Mouse (Mus musculus): ENCODE data around the gene Plcl2. TPM values are rescaled to one million over a fixed set of nuclear protein-coding genes. Genes with fewer than 3 reads are reported as not detected.

The Plcl2 gene
- polyA plus RNA-seq, 1 experiment, result not detected

DNA sequence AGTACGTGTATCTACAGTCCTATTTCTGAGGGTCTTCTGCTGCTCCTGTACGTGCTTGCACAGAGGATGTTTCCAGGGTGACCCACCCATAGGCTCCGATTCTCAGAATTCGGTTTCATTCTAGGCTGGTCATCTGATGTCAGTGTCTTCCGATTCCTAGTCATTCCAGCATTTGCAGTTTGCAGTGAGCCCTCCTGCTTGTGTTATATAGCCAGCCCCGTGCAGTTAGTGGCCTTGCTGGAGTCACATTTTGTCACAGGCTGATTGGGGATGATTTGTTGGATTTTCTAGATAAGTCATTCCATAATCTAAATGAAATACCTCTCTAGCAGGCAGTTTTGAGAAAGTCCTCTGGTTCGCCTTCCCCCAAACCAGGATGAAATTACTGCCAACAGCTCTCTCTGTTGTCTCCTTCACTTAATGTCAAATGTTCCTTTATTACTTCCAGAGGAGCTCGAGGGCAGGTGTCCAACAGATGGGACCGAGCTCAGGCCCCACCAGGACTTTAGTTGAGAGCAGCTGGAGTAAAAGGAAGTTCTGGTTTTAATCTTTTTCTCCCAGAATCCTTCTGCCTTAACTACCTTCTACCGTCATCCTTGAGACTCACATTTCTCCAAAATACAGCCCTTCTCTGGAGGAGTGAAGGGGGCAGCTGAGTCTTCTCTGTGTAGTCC, 13.8 kb upstream of the Plcl2 start:
- no peak overlapping the region for H3K27ac ChIP-seq (ENCODE audit: insufficient read depth, low read depth, low read length)
- TF ChIP-seq POLR2A (IDR thresholded peaks at IDR 0.05; ENCODE audit: insufficient read depth, low read depth, low read length) (no peak), CTCF (IDR thresholded peaks at IDR 0.05; ENCODE audit: insufficient read depth, low read depth, low read length) (no peak)
- H3K4me3 ChIP-seq (ENCODE audit: insufficient read depth, low read depth, low read length), result no peak overlapping the region
- no peaks in the 10 kb centered on the region for H3K4me1 ChIP-seq (ENCODE audit: control insufficient read depth, insufficient read depth, low read length)
- 86% methylated on average over 10 of the region's 10 CpGs for WGBS

- H3K4me3 ChIP-seq (ENCODE audit: insufficient read depth, low read depth, low read length), result no peak overlapping the region
- peaks cover 2% of the 10 kb centered on the region; the same call in 1 of the 2 replicates for H3K4me1 ChIP-seq (ENCODE audit: control insufficient read depth, insufficient read depth, low read length)
- no peak overlapping the region for H3K27ac ChIP-seq (ENCODE audit: insufficient read depth, low read depth, low read length)
- 56% methylated on average over 7 of the region's 7 CpGs for WGBS
- TF ChIP-seq POLR2A (IDR thresholded peaks at IDR 0.05; ENCODE audit: insufficient read depth, low read depth, low read length) (no peak), CTCF (IDR thresholded peaks at IDR 0.05; ENCODE audit: insufficient read depth, low read depth, low read length) (no peak)
Measured at GRCm38 (mm10) chr17:50498062-50498697, 11.0 kb upstream of the Plcl2 start.

DNA sequence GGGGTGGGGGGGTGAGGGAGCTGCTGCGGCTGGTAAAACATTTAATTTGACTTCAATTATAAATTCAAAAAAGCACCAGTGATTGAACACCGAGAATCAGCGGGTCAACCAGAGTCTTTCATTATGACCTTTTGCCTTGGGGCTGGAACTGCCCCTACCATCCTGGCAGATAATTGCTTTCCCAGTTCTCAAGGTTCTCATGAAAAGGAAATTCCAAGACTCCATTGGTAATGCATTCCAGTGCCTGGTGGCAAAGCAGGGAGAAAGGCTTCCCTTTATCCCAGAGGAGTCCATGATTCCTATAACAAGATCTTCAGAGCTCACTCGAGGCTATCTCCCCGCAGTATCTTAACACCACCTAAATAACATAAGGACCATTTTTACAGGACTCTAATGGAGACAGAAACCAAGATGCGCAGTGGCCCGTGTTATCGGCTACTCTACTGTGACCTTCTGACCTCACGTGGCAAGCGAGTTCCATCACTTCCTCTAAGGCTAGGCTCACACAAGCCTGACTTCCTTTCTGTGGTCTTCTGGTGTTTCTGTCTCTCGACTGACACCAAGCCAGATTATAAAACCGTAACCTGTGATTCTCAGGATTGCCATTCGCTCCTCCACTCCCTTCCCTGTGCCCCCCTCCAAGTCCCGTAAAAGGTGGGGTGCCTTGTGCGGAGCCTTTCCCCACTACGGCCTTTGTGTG, 10.0 kb upstream of the Plcl2 start:
- no peak overlapping the region for H3K27ac ChIP-seq (ENCODE audit: insufficient read depth, low read depth, low read length)
- no peak overlapping the region for H3K4me3 ChIP-seq (ENCODE audit: insufficient read depth, low read depth, low read length)
- 82% methylated on average over 16 of the region's 16 CpGs for WGBS
- peaks cover 2% of the 10 kb centered on the region; the same call in 1 of the 2 replicates for H3K4me1 ChIP-seq (ENCODE audit: control insufficient read depth, insufficient read depth, low read length)
- TF ChIP-seq POLR2A (IDR thresholded peaks at IDR 0.05; ENCODE audit: insufficient read depth, low read depth, low read length) (no peak), CTCF (IDR thresholded peaks at IDR 0.05; ENCODE audit: insufficient read depth, low read depth, low read length) (no peak)

GRCm38 (mm10) chr17:50500806-50501205, 8.4 kb upstream of the Plcl2 start:
- Histone ChIP-seq H3K27ac (ENCODE audit: insufficient read depth, low read depth, low read length) (no peak overlapping the region), H3K4me3 (ENCODE audit: insufficient read depth, low read depth, low read length) (no peak overlapping the region), H3K4me1 (ENCODE audit: control insufficient read depth, insufficient read depth, low read length) (peaks cover 2% of the 10 kb centered on the region; the same call in 1 of the 2 replicates)
- no peak for TF ChIP-seq POLR2A (IDR thresholded peaks at IDR 0.05; ENCODE audit: insufficient read depth, low read depth, low read length)
- TF ChIP-seq CTCF (IDR thresholded peaks at IDR 0.05; ENCODE audit: insufficient read depth, low read depth, low read length), result no peak
- WGBS, result 73% methylated on average over 6 of the region's 6 CpGs

DNA sequence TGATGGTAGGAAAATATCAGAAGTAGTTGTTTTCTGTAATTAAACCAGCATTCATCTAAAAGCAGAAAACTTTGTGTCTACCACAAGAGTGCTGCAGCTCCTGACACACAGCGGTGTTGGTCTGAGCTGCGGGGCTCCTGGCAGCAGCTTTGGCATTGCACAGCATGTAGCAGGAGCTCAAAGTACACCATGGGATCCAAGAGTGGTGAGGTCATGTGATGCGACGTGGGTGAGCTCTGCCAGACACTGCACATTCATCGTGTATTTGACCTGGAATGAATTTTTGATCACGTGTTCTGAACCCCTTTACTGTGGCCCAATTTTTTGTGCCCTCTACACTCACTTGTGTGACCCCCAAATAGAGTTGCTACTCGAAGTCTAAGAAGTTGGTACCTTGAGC, 6.1 kb upstream of the Plcl2 start:
- peaks cover 2% of the 10 kb centered on the region; the same call in 1 of the 2 replicates for H3K4me1 ChIP-seq (ENCODE audit: control insufficient read depth, insufficient read depth, low read length)
- no peak overlapping the region for H3K27ac ChIP-seq (ENCODE audit: insufficient read depth, low read depth, low read length)
- TF ChIP-seq POLR2A (IDR thresholded peaks at IDR 0.05; ENCODE audit: insufficient read depth, low read depth, low read length) (no peak), CTCF (IDR thresholded peaks at IDR 0.05; ENCODE audit: insufficient read depth, low read depth, low read length) (no peak)
- 74% methylated on average over 7 of the region's 7 CpGs for WGBS
- no peak overlapping the region for H3K4me3 ChIP-seq (ENCODE audit: insufficient read depth, low read depth, low read length)

DNA sequence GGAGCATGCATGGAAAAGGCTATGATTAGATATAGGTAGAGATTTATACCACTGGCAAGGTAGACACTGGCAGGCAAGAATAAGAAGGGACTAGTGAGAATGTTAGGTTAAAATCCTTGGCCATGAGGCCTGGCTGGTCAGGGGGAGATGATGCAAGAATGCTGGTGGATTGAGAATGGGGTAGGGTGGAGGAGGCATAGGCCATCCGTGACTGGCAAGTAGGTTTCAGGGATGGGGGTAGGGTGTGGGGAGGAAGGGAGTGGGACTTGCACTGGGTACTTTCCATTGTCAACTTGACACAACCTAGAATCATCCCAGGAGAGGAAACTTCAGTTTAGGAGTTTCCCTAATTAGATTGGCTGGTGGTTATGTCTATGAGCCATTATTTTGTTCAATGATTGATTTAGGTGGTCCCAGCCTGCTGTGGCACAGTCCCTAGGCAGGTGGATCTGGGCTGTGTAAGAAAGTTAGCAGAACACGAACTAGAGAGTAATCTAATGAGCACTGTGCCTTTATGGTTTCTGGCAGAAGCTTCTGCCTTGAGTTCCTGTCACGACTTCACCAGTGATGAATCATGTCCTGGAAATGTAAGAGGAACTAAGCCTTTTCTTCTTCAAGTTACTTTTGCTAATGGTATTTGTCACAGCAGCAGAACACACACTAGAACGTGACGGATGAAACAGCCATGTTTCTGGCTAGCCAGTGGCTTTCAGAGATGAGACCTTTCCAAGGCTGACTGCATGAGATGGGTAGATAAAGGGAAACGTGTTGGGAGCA, 4.9 kb upstream of the Plcl2 start:
- WGBS, result 92% methylated on average over 6 of the region's 6 CpGs
- Histone ChIP-seq H3K4me1 (ENCODE audit: control insufficient read depth, insufficient read depth, low read length) (peaks cover 5% of the 10 kb centered on the region), H3K27ac (ENCODE audit: insufficient read depth, low read depth, low read length) (no peak overlapping the region), H3K4me3 (ENCODE audit: insufficient read depth, low read depth, low read length) (no peak overlapping the region)
- TF ChIP-seq POLR2A (IDR thresholded peaks at IDR 0.05; ENCODE audit: insufficient read depth, low read depth, low read length) (no peak), CTCF (IDR thresholded peaks at IDR 0.05; ENCODE audit: insufficient read depth, low read depth, low read length) (no peak)

DNA sequence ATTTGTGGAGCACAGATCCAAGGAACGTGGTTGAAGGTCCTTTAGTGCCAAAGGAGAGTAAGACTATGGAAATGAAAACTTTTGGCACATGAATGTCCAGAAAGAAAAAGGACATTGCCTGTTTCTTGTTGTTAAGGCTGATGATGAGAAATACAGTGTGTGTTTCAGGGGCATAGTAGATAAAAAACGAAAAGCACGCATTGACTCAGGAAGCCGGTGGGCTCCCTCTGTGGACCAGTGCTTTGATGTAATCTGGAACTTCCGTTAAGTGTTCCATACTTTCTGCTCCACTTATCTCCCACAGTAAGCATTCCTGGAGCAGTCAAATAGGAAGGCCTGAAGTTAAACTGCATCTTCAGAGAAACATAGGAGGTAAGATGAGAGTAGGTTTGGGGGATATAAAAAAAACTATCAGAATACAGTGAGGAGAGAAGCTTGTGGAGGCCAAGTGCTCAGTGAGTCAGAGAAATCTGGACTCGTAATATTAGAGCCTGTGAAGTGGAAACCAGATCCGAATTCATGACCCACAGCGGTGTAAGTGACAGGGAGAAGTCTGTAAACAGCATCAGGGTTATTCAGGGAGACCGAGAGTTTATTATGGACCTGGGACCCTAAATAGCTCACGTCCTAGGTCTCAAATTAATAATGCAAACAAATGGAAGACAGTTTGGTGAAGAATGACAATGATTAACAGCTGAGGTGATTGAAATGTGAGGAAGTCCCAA, 3.1 kb upstream of the Plcl2 start:
- TF ChIP-seq POLR2A (IDR thresholded peaks at IDR 0.05; ENCODE audit: insufficient read depth, low read depth, low read length), result no peak
- no peak for TF ChIP-seq CTCF (IDR thresholded peaks at IDR 0.05; ENCODE audit: insufficient read depth, low read depth, low read length)
- Histone ChIP-seq H3K4me3 (ENCODE audit: insufficient read depth, low read depth, low read length) (no peak overlapping the region), H3K27ac (ENCODE audit: insufficient read depth, low read depth, low read length) (no peak overlapping the region), H3K4me1 (ENCODE audit: control insufficient read depth, insufficient read depth, low read length) (peaks cover 5% of the 10 kb centered on the region)
- WGBS, result 82% methylated on average over 10 of the region's 10 CpGs

DNA sequence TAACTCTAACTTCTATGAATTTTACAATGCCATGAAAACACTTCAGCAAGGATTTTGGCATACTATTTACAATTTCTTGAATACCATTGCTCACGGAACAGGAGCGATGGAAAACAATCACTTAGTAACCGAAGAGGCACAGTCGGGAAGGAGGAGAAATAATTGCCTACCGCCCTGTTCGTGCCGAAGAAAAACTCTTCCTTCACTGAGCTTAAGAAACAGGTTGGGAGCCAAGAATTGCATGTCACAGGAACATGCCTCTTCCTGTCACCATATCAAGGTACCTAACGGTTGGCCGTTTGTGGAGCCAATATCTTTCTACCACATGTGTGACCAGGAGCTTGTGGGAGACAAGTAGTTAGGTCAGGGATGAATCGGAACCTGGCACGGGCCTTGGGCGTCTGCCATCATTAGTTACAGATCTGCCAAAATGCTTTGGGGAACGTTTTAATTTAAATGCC, 2.3 kb upstream of the Plcl2 start:
- Histone ChIP-seq H3K27ac (ENCODE audit: insufficient read depth, low read depth, low read length) (no peak overlapping the region), H3K4me1 (ENCODE audit: control insufficient read depth, insufficient read depth, low read length) (peaks cover 5% of the 10 kb centered on the region), H3K4me3 (ENCODE audit: insufficient read depth, low read depth, low read length) (no peak overlapping the region)
- TF ChIP-seq CTCF (IDR thresholded peaks at IDR 0.05; ENCODE audit: insufficient read depth, low read depth, low read length), result no peak
- no peak for TF ChIP-seq POLR2A (IDR thresholded peaks at IDR 0.05; ENCODE audit: insufficient read depth, low read depth, low read length)
- 53% methylated on average over 13 of the region's 13 CpGs for WGBS
